Mouse (Mus musculus): ENCODE data around the gene Adarb1.

DNA sequence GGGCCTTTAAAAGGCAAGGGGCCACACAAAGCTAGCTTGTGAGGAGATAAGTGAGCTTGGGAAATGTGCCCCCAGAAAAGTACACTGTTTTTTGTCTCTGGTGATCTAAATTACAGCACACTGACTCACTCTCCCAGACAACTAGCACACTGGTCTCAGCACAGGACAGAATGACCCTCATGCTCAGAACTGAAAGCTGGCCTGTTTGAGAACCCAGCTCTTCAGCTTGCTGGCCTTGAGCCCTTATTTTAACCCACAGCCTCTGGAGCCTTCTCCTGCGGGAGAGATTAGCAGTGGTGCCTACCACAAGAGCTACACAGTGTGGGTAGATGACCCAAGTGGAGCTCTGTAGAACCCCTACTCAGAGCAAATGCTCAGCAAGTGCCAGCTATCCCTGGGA is 42.0 kb downstream of the Adarb1 start:
- TF ChIP-seq CTCF (IDR thresholded peaks at IDR 0.05; ENCODE audit: control insufficient read depth, insufficient read depth, insufficient replicate concordance, low read depth, low read length) (no peak), POLR2A (IDR thresholded peaks at IDR 0.05; ENCODE audit: control insufficient read depth, low read depth, low read length) (no peak)

Data from testis, adult 2 months (tissue).